Mouse (Mus musculus): ENCODE measurements around the gene Slc47a1. TPM values are rescaled to one million over a fixed set of nuclear protein-coding genes. Genes with fewer than 3 reads are reported as not detected.

Gene Slc47a1
- polyA plus RNA-seq, 1 experiment, result not detected

DNA sequence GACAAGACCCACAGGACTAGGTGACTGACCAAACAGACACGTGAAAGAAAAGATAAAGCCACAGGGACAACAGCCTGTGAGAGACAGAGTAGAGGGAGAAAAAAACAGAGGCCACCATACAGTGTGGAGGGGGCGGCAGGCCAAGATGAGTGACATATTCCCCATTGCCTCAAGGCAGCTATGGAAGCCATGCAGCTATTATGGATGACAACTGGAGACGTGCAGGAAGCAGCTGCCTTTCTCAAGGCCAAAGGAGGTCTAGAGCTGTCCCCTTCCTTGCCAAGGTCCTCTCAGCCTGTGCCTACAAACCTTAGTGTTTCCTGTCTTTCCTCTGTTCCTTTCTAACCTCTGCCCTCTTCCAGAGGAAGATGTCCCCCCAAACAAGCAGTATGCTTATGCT, 12.2 kb downstream of the Slc47a1 start:
- no peaks in the 10 kb centered on the region for H3K36me3 ChIP-seq (ENCODE audit: control insufficient read depth, insufficient read depth, low read length, poor library complexity, severe bottlenecking)
- H3K9me3 ChIP-seq (replicated peaks; ENCODE audit: control insufficient read depth, insufficient read depth, low read length, poor library complexity, severe bottlenecking), result no peaks in the 10 kb centered on the region
- TF ChIP-seq CTCF (IDR thresholded peaks at IDR 0.05; ENCODE audit: low read depth, low read length) (no peak), EP300 (IDR thresholded peaks at IDR 0.05; ENCODE audit: insufficient read depth, low read depth, low read length) (no peak), POLR2A (IDR thresholded peaks at IDR 0.05; ENCODE audit: insufficient read depth, low read length) (no peak)
- H3K4me3 ChIP-seq (ENCODE audit: low read depth, low read length), result no peak overlapping the region
- H3K4me1 ChIP-seq (ENCODE audit: control insufficient read depth, insufficient read depth, low read length), result peaks cover 5% of the 10 kb centered on the region
- no peaks in the 10 kb centered on the region; the same call in 1 of the 2 replicates for H3K27me3 ChIP-seq (ENCODE audit: control insufficient read depth, insufficient read depth, low read length, poor library complexity, severe bottlenecking)
- no peak overlapping the region for H3K27ac ChIP-seq (ENCODE audit: insufficient read depth, low read length)
- H3K9ac ChIP-seq (ENCODE audit: low read depth, poor library complexity, severe bottlenecking), result no peak overlapping the region

DNA sequence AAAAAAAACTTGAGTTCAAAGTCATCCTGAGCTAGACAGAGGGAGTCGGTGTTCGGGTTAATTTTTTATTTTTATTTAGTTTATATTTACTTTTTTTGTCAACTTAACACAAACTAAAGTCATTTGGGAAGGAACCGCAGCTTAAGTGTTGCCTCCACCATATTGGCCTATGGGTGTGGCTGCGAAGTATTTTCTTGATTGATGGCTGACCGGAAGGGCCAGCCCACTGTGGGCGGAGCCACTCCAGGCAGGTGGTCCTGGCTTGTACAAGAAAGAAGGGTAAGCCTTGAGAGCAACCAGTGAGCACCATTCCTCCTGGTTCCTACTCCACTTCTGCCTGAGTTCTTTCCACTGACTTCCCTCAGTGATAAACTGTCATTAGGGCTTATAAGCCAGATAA, 14.0 kb downstream of the Slc47a1 start:
- H3K27me3 ChIP-seq (ENCODE audit: control insufficient read depth, insufficient read depth, low read length, poor library complexity, severe bottlenecking), result no peaks in the 10 kb centered on the region; the same call in 1 of the 2 replicates
- no peak overlapping the region for H3K4me3 ChIP-seq (ENCODE audit: low read depth, low read length)
- no peak overlapping the region for H3K27ac ChIP-seq (ENCODE audit: insufficient read depth, low read length)
- no peaks in the 10 kb centered on the region for H3K36me3 ChIP-seq (ENCODE audit: control insufficient read depth, insufficient read depth, low read length, poor library complexity, severe bottlenecking)
- no peak overlapping the region for H3K9ac ChIP-seq (ENCODE audit: low read depth, poor library complexity, severe bottlenecking)
- no peaks in the 10 kb centered on the region for H3K9me3 ChIP-seq (replicated peaks; ENCODE audit: control insufficient read depth, insufficient read depth, low read length, poor library complexity, severe bottlenecking)
- peaks cover 5% of the 10 kb centered on the region for H3K4me1 ChIP-seq (ENCODE audit: control insufficient read depth, insufficient read depth, low read length)
- TF ChIP-seq EP300 (IDR thresholded peaks at IDR 0.05; ENCODE audit: insufficient read depth, low read depth, low read length) (no peak), POLR2A (IDR thresholded peaks at IDR 0.05; ENCODE audit: insufficient read depth, low read length) (no peak), CTCF (IDR thresholded peaks at IDR 0.05; ENCODE audit: low read depth, low read length) (no peak)

DNA sequence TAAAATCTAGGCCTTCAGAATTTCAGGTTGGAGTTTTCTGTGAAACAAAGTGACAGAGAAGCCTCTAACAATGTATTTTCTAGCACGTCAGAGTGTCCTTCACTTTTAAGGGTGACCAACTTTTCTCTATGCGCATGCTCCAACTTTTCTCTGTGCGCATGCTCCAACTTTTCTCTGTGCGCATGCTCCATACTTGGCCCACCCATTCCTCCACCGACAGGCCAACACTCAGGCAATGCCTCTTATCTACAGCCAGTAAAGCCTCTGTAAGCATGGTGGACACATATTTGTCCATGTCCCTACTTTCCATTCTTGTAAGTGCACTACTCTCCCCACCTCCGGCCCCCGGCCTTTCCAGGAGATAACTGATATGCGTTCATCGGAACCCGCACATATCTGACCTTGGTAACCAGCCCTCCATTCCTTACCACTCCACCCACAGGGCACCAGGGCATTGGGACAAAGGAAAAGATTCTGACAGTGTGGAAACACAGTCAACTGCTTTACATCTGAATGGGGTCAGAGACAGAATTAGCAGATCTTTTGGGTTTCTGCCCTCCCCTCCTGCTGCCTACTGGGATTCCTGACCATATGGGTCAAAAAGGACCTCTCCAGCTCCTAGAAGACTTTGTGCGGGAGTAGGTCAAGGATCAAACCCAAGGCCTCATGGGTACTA, 16.5 kb downstream of the Slc47a1 start:
- H3K9ac ChIP-seq (ENCODE audit: low read depth, poor library complexity, severe bottlenecking), result no peak overlapping the region

DNA sequence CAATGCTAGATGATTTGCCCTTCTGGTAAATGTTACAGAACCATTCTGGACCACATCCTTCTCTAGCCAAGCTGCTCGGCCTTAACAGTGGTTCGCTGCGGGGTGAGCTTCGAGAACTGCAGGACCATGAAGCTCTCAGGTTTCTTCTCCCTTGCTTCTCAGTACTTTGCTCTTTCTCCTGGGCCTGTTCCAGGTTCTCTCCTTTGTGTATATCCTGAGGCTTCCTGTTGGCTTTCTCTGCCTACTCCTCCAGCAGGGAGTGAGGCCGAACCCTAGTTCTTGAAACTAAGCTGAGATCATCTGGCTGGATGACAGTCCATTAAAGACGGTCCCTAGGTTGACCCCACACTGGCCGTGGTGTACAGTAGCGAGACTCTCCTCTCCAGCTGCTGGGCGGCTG, 21.5 kb downstream of the Slc47a1 start:
- no peak overlapping the region for H3K9ac ChIP-seq (ENCODE audit: low read depth, poor library complexity, severe bottlenecking)
- H3K4me3 ChIP-seq (ENCODE audit: low read depth, low read length), result no peak overlapping the region
- H3K27ac ChIP-seq (ENCODE audit: insufficient read depth, low read length), result no peak overlapping the region
- H3K27me3 ChIP-seq (ENCODE audit: control insufficient read depth, insufficient read depth, low read length, poor library complexity, severe bottlenecking), result no peaks in the 10 kb centered on the region
- peaks cover 1% of the 10 kb centered on the region for H3K4me1 ChIP-seq (ENCODE audit: control insufficient read depth, insufficient read depth, low read length)
- no peaks in the 10 kb centered on the region for H3K36me3 ChIP-seq (ENCODE audit: control insufficient read depth, insufficient read depth, low read length, poor library complexity, severe bottlenecking)
- H3K9me3 ChIP-seq (replicated peaks; ENCODE audit: control insufficient read depth, insufficient read depth, low read length, poor library complexity, severe bottlenecking), result no peaks in the 10 kb centered on the region
- TF ChIP-seq POLR2A (IDR thresholded peaks at IDR 0.05; ENCODE audit: insufficient read depth, low read length), result no peak
- no peak for TF ChIP-seq EP300 (IDR thresholded peaks at IDR 0.05; ENCODE audit: insufficient read depth, low read depth, low read length)
- no peak for TF ChIP-seq CTCF (IDR thresholded peaks at IDR 0.05; ENCODE audit: low read depth, low read length)

More for the DNA sequence above, 16.5 kb downstream of the Slc47a1 start:
- no peaks in the 10 kb centered on the region for H3K9me3 ChIP-seq (replicated peaks; ENCODE audit: control insufficient read depth, insufficient read depth, low read length, poor library complexity, severe bottlenecking)
- H3K27ac ChIP-seq (ENCODE audit: insufficient read depth, low read length), result no peak overlapping the region
- no peak for TF ChIP-seq EP300 (IDR thresholded peaks at IDR 0.05; ENCODE audit: insufficient read depth, low read depth, low read length)
- TF ChIP-seq CTCF (IDR thresholded peaks at IDR 0.05; ENCODE audit: low read depth, low read length), result no peak
- no peak for TF ChIP-seq POLR2A (IDR thresholded peaks at IDR 0.05; ENCODE audit: insufficient read depth, low read length)
- H3K27me3 ChIP-seq (ENCODE audit: control insufficient read depth, insufficient read depth, low read length, poor library complexity, severe bottlenecking), result no peaks in the 10 kb centered on the region; the same call in 1 of the 2 replicates
- H3K36me3 ChIP-seq (ENCODE audit: control insufficient read depth, insufficient read depth, low read length, poor library complexity, severe bottlenecking), result no peaks in the 10 kb centered on the region
- 0 out of 2 replicates have a peak overlapping the region, but pooled peaks have one; percentile 14 for H3K4me3 ChIP-seq (ENCODE audit: low read depth, low read length)
- H3K4me1 ChIP-seq (ENCODE audit: control insufficient read depth, insufficient read depth, low read length), result peaks cover 5% of the 10 kb centered on the region

DNA sequence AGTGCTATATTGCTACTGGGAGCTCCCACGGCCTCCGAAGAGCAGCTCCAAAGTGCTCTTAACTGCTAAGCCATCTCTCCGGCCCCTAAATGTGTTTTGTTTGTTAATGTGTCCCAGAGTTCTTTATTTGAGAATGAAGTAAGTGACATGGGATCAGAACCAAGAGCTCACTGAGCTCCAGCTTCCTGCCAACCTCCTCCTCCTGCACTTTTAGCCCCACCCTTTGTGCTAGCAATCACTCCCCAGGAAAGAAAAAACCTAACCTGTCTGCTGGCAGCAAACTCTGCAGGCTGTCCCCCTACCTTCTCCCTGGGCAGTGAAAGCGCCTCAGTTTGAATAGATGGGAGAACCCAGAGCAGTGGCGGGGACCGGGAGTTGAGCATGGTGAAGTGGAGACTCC, 22.0 kb downstream of the Slc47a1 start:
- no peaks in the 10 kb centered on the region for H3K27me3 ChIP-seq (ENCODE audit: control insufficient read depth, insufficient read depth, low read length, poor library complexity, severe bottlenecking)
- H3K4me3 ChIP-seq (ENCODE audit: low read depth, low read length), result no peak overlapping the region
- H3K36me3 ChIP-seq (ENCODE audit: control insufficient read depth, insufficient read depth, low read length, poor library complexity, severe bottlenecking), result no peaks in the 10 kb centered on the region
- no peak overlapping the region for H3K27ac ChIP-seq (ENCODE audit: insufficient read depth, low read length)
- H3K4me1 ChIP-seq (ENCODE audit: control insufficient read depth, insufficient read depth, low read length), result no peaks in the 10 kb centered on the region
- no peak for TF ChIP-seq EP300 (IDR thresholded peaks at IDR 0.05; ENCODE audit: insufficient read depth, low read depth, low read length)
- TF ChIP-seq CTCF (IDR thresholded peaks at IDR 0.05; ENCODE audit: low read depth, low read length), result no peak
- TF ChIP-seq POLR2A (IDR thresholded peaks at IDR 0.05; ENCODE audit: insufficient read depth, low read length), result no peak
- no peaks in the 10 kb centered on the region for H3K9me3 ChIP-seq (replicated peaks; ENCODE audit: control insufficient read depth, insufficient read depth, low read length, poor library complexity, severe bottlenecking)
- H3K9ac ChIP-seq (ENCODE audit: low read depth, poor library complexity, severe bottlenecking), result no peak overlapping the region

DNA sequence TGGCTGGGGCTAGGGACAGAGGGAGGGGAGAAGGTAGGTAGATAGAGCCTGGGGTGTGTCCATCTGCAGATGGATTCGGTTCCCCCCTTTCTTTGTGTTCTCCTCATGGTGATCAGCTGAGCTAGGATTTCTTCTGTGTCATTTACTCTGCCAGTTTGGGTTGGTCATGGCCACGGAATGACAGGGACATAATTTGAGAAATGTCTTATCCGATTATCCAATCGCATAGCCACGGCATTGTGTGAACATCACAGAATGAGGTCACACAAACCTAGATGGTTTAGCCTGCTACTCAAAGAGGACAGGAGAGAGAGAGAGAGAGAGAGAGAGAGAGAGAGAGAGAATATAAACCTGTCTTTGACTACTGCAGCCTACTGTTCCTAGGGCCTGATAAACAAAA, 22.8 kb downstream of the Slc47a1 start:
- no peak for TF ChIP-seq CTCF (IDR thresholded peaks at IDR 0.05; ENCODE audit: low read depth, low read length)
- no peak for TF ChIP-seq POLR2A (IDR thresholded peaks at IDR 0.05; ENCODE audit: insufficient read depth, low read length)
- no peak for TF ChIP-seq EP300 (IDR thresholded peaks at IDR 0.05; ENCODE audit: insufficient read depth, low read depth, low read length)
- Histone ChIP-seq H3K27ac (ENCODE audit: insufficient read depth, low read length) (no peak overlapping the region), H3K9me3 (replicated peaks; ENCODE audit: control insufficient read depth, insufficient read depth, low read length, poor library complexity, severe bottlenecking) (no peaks in the 10 kb centered on the region)

More for the DNA sequence above, 22.8 kb downstream of the Slc47a1 start:
- no peaks in the 10 kb centered on the region for H3K27me3 ChIP-seq (ENCODE audit: control insufficient read depth, insufficient read depth, low read length, poor library complexity, severe bottlenecking)
- no peak overlapping the region for H3K4me3 ChIP-seq (ENCODE audit: low read depth, low read length)
- H3K9ac ChIP-seq (ENCODE audit: low read depth, poor library complexity, severe bottlenecking), result no peak overlapping the region
- no peaks in the 10 kb centered on the region for H3K36me3 ChIP-seq (ENCODE audit: control insufficient read depth, insufficient read depth, low read length, poor library complexity, severe bottlenecking)
- H3K4me1 ChIP-seq (ENCODE audit: control insufficient read depth, insufficient read depth, low read length), result no peaks in the 10 kb centered on the region
